Mouse (Mus musculus) heart, postnatal 36 days (tissue): ENCODE measurements at regions not wholly inside any gene's neighbourhood (a gene's known extent, or its start where the extent isn't known, plus 50 kb on each side); places are given as distances from the start of the nearest gene placed in this dataset.

Experiments used
- DNase-seq, 2 experiments: peaks; one replicate each; pipeline ENCODE4 v3.0.0; 2021 to 2022
- intact Hi-C: fragments of 180-260 bp; cut with DNase I; formaldehyde crosslinking; loops from one replicate; pipeline ENCODE4 v1.15.1; 2025

DNA sequence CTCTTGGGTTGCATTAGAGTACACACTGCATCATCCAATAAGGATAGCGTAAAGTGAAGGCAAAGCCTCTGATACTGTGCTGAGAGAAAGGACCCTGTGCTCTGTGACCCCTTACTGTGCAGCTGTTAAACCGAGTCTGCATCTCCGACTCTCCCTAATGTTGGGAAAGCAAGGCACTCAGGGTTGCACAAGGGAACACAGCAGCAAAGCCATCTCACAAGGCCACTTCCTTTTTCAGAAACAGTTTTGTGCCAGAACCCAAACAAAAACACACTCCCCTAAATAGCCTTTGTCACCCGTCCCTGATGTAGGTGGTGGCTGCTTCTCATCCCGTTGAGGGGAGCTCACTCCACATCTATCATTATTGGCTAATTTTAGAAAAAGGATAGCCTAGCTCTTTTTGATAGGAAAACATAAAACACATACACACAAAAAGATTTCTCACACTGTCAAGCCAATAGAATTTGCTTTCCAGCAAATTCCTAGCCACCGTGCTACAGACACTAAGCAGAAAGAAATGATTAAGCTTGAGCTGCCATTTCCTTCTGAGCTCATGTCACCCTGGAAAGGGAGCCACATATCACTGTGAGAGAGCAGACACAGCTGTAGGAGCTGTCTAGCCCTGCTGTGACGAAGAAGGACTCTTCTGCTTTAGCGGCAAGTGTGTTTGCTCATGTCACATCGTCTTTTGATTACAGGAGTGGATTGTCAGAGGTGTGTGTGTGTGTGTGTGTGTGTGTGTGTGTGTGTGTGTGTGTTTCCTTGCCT lies 94.1 kb downstream of the Etaa1 start:
- intact Hi-C loops: loop anchor here (10.0 kb wide), 1 partner anchor 1905 kb away; no protein-coding TSS in a partner anchor
- no peak for DNase-seq

DNA sequence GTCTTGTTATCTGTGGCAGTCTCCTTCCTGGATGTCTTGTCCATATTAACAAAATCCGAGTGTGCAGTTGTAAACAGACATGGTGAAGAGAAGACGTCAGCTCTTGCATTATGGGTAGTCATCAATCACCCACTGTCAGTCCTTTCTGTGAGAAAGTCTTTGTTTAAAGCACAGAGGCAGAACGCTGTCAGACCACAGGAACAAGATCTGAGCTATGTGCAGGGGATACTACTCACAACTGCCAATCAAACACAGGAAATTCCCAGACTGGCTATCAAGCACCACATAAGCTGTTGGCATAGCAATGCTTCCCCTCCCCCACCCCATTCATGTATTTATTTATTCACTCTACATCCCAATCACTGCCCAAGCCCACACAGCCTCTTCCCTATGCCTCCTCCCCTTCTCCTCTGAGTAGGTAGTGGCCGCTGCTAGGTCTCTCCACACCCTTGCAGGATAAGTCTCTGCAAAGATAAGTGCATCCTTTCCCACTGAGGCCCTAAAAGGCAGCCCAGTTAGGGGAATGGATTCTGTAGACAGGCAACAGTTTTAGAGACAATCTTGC lies 88.8 kb downstream of the Etaa1 start:
- intact Hi-C loops: no loop called here

DNA sequence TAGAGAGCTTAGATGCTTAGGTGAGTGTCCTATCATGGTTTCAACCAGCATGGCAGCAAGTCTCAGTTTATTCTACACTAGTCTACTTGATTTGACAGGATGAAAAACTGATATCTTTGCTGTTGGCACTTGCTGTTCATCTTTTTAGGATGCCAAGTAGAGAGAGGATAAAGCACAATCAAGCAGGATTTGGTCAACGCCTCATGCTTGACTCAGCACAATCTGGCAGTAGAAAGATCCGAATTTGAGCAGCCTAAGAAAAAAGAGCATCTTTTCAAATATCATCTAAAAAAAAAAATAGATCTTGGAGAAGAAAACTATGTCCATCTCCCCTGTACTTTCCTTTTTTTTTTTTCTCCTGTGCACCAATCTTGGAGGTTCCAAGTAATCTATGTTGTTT lies 83.0 kb downstream of the Etaa1 start:
- no peak for DNase-seq
- intact Hi-C loops: no loop called here

More for the DNA sequence above, 88.8 kb downstream of the Etaa1 start:
- no peak for DNase-seq

DNA sequence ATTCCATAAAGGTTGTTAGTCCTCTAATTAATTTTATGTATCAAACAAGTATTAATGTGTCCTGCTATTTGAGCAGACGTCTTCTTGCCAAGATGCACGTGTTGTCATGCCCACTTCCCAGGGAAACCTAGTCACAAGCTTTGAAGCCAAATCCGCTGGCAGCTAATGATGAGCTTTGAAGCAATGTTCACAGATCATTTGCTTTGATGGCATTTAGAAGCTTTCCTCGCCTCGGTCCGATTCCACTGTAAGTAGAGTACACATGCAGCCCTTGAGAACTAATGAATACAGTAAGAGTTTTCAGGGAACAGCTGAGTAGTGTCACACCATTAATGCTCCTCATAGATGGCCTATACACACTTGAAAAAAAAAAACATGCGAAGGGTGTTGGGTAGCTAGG lies 81.8 kb downstream of the Etaa1 start:
- intact Hi-C loops: no loop called here
- DNase-seq: no peak

DNA sequence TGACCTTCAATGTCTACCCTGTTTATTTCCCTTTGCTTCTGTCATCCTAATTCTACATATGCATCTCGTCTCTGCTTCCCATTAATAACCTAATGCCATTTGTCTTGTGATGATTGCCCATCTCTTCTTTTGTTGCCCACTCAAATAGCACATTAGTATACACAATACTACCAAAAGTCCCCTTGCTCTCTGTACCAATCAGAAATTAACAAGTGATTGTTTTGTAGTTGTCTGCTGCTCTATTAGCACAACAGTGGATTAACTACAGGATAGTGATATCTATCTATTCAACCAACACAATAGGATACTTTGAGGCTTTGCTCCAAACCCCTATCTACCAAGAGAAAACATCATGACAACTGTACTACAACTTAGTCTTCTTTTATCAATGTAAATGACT lies 70.4 kb downstream of the Etaa1 start:
- intact Hi-C loops: no loop called here
- DNase-seq: no peak
